Mouse (Mus musculus) testis, adult 2 months (tissue): ENCODE measurements around the gene Slc4a1.

Experiments
- CTCF ChIP-seq: fragments of 200-500 bp; IDR thresholded peaks from 2 replicates; pipeline ENCODE4 v1.5.1; 2012; ENCODE audit warnings: low read depth, mild to moderate bottlenecking, inconsistent platforms, low read length, moderate library complexity; ENCODE audit not compliant: control insufficient read depth, insufficient read depth, insufficient replicate concordance
- POLR2A ChIP-seq: fragments of 200-500 bp; IDR thresholded peaks from 2 replicates; pipeline ENCODE4 v1.6.1; 2012; ENCODE audit warnings: low read depth, mild to moderate bottlenecking, inconsistent platforms, low read length, moderate library complexity; ENCODE audit not compliant: control insufficient read depth

GRCm38 (mm10) chr11:102327839-102328238 is 38.2 kb downstream of the Slc4a1 start:
- TF ChIP-seq CTCF (no peak), POLR2A (no peak)
